Comparison of ENCODE assay signal across 14 mouse cellular contexts in the genomic region with DNA sequence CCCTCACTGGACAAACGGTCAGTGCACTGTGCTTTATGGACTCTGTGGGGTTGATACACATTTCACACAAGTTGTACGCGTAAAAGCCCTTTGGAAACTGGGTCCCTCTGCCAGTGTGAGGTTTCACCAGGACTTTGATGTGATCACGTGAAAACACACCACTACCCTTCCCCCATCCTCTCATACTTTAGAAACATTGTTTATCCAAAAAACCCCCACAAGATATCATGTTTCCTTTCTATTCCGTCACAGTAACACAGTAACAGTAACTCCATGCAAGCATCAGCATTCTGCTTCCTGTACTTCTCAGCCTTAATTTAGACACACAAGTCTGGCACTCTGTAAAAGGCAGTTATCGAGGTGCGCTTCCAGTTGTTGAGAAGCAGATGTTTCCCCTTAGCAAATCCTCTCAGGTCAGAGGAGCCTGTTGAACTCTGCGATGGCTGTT. TPM values are rescaled to one million over a fixed set of nuclear protein-coding genes. Genes with fewer than 3 reads are reported as not detected.
DNase-seq lines count a peak whose midpoint lies in the region; ATAC-seq and TF ChIP-seq lines count a peak whose summit lies in the region.
"Had no signal": no experiment of that assay in that cellular context is flagged by ENCODE, and none has a peak within 500 bp of the region (broad histone marks: within the 10 kb centered on the region; RNA-seq: fewer than 3 reads in every experiment).

No protein-coding gene starts in this region.

- no peak overlapping the region for H3K9ac ChIP-seq in heart, postnatal 0 days (replicated peaks; ENCODE audit: low read depth, low read length)
- H3K9ac ChIP-seq in CH12.LX (ENCODE audit: insufficient read depth, low read depth) = peak overlapping the region; percentile 47
- no peak overlapping the region for H3K9ac ChIP-seq in forebrain, embryonic 16.5 days (replicated peaks; ENCODE audit: low read depth, low read length)
- H3K9ac ChIP-seq: liver, embryonic 14.5 days had no signal

- DNase-seq in heart, postnatal 0 days (ENCODE audit: low spot score) = no peak
- DNase-seq in heart, postnatal 4 days = no peak
- DNase-seq in CH12.LX (ENCODE audit: extremely low read depth) (no peak), MN1 (ENCODE audit: low spot score) (no peak)
- DNase-seq in kidney, adult 8-10 months = peak; percentile 45 to 65
- DNase-seq: adrenal gland, postnatal 10 days; gastrocnemius, postnatal 10 days; spleen, adult 18-20 months had no signal

- no peak for TF ChIP-seq EP300 in heart, postnatal 0 days (IDR thresholded peaks at IDR 0.05; ENCODE audit: low read depth)
- TF ChIP-seq EP300 in CH12.LX (IDR thresholded peaks at IDR 0.05; ENCODE audit: low read length) = no peak

- no peaks in the 10 kb centered on the region for H3K36me3 ChIP-seq in heart, postnatal 0 days (replicated peaks; ENCODE audit: control insufficient read depth, insufficient read depth, low read length)
- H3K36me3 ChIP-seq in CH12.LX (replicated peaks in 1 of 2; ENCODE audit: control insufficient read depth in 1 of 2, insufficient read depth in 1 of 2, low read length in 1 of 2) = peaks cover 13 to 35% of the 10 kb centered on the region in 2 experiments
- H3K36me3 ChIP-seq in forebrain, embryonic 16.5 days (ENCODE audit: control insufficient read depth, insufficient read depth) = no peaks in the 10 kb centered on the region

- H3K27ac ChIP-seq in heart, postnatal 0 days (ENCODE audit: low read depth) = peak overlapping the region; percentile 47; the same call in 1 of the 2 replicates
- peak overlapping the region; percentile 98 for H3K27ac ChIP-seq in CH12.LX (ENCODE audit: insufficient read depth, low read depth)
- H3K27ac ChIP-seq in forebrain, embryonic 16.5 days (ENCODE audit: low read length) = no peak overlapping the region
- H3K27ac ChIP-seq: hindbrain, postnatal 0 days; liver, embryonic 14.5 days had no signal

- dilution Hi-C loops in CH12.LX (cut with MboI; ENCODE audit: extremely low pct_ligation_motif_present, extremely low pct_unique_long_range_greater_than_20kb, low sequenced_read_pairs) = no loop called here

- TF ChIP-seq RAD21 in CH12.LX (IDR thresholded peaks at IDR 0.05; ENCODE audit: low read depth, low read length) = no peak

- H3K4me1 ChIP-seq in heart, postnatal 0 days (ENCODE audit: control insufficient read depth, insufficient read depth) = no peaks in the 10 kb centered on the region
- peaks cover 29 to 77% of the 10 kb centered on the region in 2 experiments for H3K4me1 ChIP-seq in CH12.LX (ENCODE audit: control insufficient read depth in 1 of 2, insufficient read depth in 2 of 2)
- H3K4me1 ChIP-seq in forebrain, embryonic 16.5 days (replicated peaks; ENCODE audit: control insufficient read depth, insufficient read depth, low read length) = no peaks in the 10 kb centered on the region

- no peaks in the 10 kb centered on the region for H3K27me3 ChIP-seq in heart, postnatal 0 days (ENCODE audit: control insufficient read depth, insufficient read depth, low read length)
- no peaks in the 10 kb centered on the region for H3K27me3 ChIP-seq in CH12.LX (replicated peaks)
- no peaks in the 10 kb centered on the region for H3K27me3 ChIP-seq in forebrain, embryonic 16.5 days (replicated peaks; ENCODE audit: control insufficient read depth, insufficient read depth, low read length)

- peaks cover 53% of the 10 kb centered on the region for H3K79me2 ChIP-seq in CH12.LX (replicated peaks; ENCODE audit: control insufficient read depth, extremely low read depth, insufficient read depth, poor library complexity, severe bottlenecking)

- 57% methylated on average over 8 of the region's 8 CpGs for WGBS in heart, postnatal 0 days
- 88% methylated on average over 8 of the region's 8 CpGs for WGBS in forebrain, embryonic 16.5 days

- H3K4me2 ChIP-seq in heart, postnatal 0 days (ENCODE audit: low read depth, low read length) = no peak overlapping the region
- H3K4me2 ChIP-seq in CH12.LX (ENCODE audit: insufficient read depth, low read depth, poor library complexity, severe bottlenecking) = peak overlapping the region; percentile 80
- H3K4me2 ChIP-seq in forebrain, embryonic 16.5 days (ENCODE audit: low read length) = no peak overlapping the region

- ATAC-seq in heart, postnatal 0 days (ENCODE audit: insufficient read depth, low read depth) = no peak
- 0 out of 2 replicates have a peak, but pooled peaks have one; percentile 1 for ATAC-seq in neutrophil, adult 5-6 weeks (ENCODE audit: extremely low read depth, insufficient number of reproducible peaks, low FRiP score, poor library complexity, severe bottlenecking)
- no peak for ATAC-seq in erythroblast, adult 5-6 weeks (replicated peaks; ENCODE audit: low FRiP score, poor library complexity, severe bottlenecking)
- ATAC-seq in forebrain, embryonic 16.5 days = no peak
- ATAC-seq: hindbrain, postnatal 0 days had no signal

- in situ Hi-C loops in CH12.LX (cut with MboI; ENCODE audit: low pct_ligation_motif_present, low pct_unique_long_range_greater_than_20kb, low sequenced_read_pairs) = no loop called here

- no peak for TF ChIP-seq POLR2A in CH12.LX (IDR thresholded peaks at IDR 0.05; ENCODE audit: low read depth, low read length)

- no peak for TF ChIP-seq CTCF in heart, postnatal 0 days (IDR thresholded peaks at IDR 0.05; ENCODE audit: low read depth)
- no peak for TF ChIP-seq CTCF in CH12.LX (conservative IDR thresholded peaks at IDR 0.05 in 1 of 2, IDR thresholded peaks at IDR 0.05 in 1 of 2; ENCODE audit: low read depth in 2 of 2, low read length in 2 of 2)

- H3K4me3 ChIP-seq in heart, postnatal 0 days (ENCODE audit: low read depth, low read length) = no peak overlapping the region
- H3K4me3 ChIP-seq in CH12.LX (replicated peaks in 1 of 3; ENCODE audit: low read depth in 2 of 3, low read length in 2 of 3, poor library complexity in 1 of 3) = peak overlapping the region in 1 of 3 experiments; percentile 6
- H3K4me3 ChIP-seq in forebrain, embryonic 16.5 days (replicated peaks; ENCODE audit: low read length) = no peak overlapping the region

- no peaks in the 10 kb centered on the region for H3K9me3 ChIP-seq in heart, postnatal 0 days (replicated peaks; ENCODE audit: control insufficient read depth, low read length)
- H3K9me3 ChIP-seq in CH12.LX (replicated peaks; ENCODE audit: low read length) = peaks cover 1% of the 10 kb centered on the region
- no peaks in the 10 kb centered on the region for H3K9me3 ChIP-seq in forebrain, embryonic 16.5 days (ENCODE audit: control insufficient read depth, low read length)

TF ChIP-seq in CH12.LX, 34 proteins besides CTCF, POLR2A, EP300 and RAD21 (continues in another document):
- TF ChIP-seq POLR2AphosphoS2 (IDR thresholded peaks at IDR 0.05; ENCODE audit: low read depth, low read length) (no peak), SMC3 (IDR thresholded peaks at IDR 0.05; ENCODE audit: low read depth, low read length) (no peak), MAFK (IDR thresholded peaks at IDR 0.05; ENCODE audit: insufficient replicate concordance, low read length) (no peak), SIN3A (IDR thresholded peaks at IDR 0.05; ENCODE audit: low read length) (no peak), ELF1 (IDR thresholded peaks at IDR 0.05; ENCODE audit: low read depth, low read length) (peak; percentile 5; the same call in 1 of the 2 replicates), BHLHE40 (IDR thresholded peaks at IDR 0.05; ENCODE audit: low read depth, low read length) (peak; percentile 95), ZMIZ1 (IDR thresholded peaks at IDR 0.05; ENCODE audit: low read depth, low read length) (no peak), RCOR1 (conservative IDR thresholded peaks at IDR 0.05; ENCODE audit: low read depth, low read length) (no peak), E2F4 (IDR thresholded peaks at IDR 0.05; ENCODE audit: insufficient replicate concordance, low read depth, low read length) (no peak), USF2 (conservative IDR thresholded peaks at IDR 0.05; ENCODE audit: low read depth, low read length) (no peak), NELFE (IDR thresholded peaks at IDR 0.05; ENCODE audit: low read depth, low read length) (no peak), UBTF (IDR thresholded peaks at IDR 0.05; ENCODE audit: low read depth, low read length) (no peak), ZKSCAN1 (IDR thresholded peaks at IDR 0.05; ENCODE audit: borderline replicate concordance, low read depth, low read length) (no peak), MEF2A (IDR thresholded peaks at IDR 0.05; ENCODE audit: borderline replicate concordance, low read depth, low read length) (peak; percentile 31; the same call in 1 of the 2 replicates), ZC3H11A (IDR thresholded peaks at IDR 0.05; ENCODE audit: low read depth, low read length) (no peak), PAX5 (IDR thresholded peaks at IDR 0.05; ENCODE audit: low read length) (no peak), ETS1 (conservative IDR thresholded peaks at IDR 0.05; ENCODE audit: low read depth, low read length) (peak; percentile 73), CHD1 (IDR thresholded peaks at IDR 0.05; ENCODE audit: low read depth, low read length) (peak; percentile 75; the same call in 1 of the 2 replicates)

RNA-seq across cellular contexts. Expression of gene Fam169b, which starts 12.2 kb away (rescaled TPM):
- 0.08 and 1.7 TPM in 2 replicates for total RNA-seq in heart, postnatal 0 days (2014; rRNA removed; ENCODE audit: low replicate concordance)
- 0.12 and 0.18 TPM in 2 replicates for polyA plus RNA-seq in heart, postnatal 0 days (2015; fragmentation: Nextera tagmentation; extraction: Ambion mirVana)
- total RNA-seq in heart, postnatal 4 days (2021) = under 1 TPM in 1 of 2 experiments, not detected in 1; 0.24 TPM
- 13.6 and 17.0 TPM in 2 replicates for total RNA-seq in CH12.LX (2012; rRNA removed)
- 15.2 and 15.9 TPM in 2 replicates for total RNA-seq in CH12.LX (2014; rRNA removed)
- polyA plus RNA-seq in CH12.LX (2012; ENCODE audit: insufficient read length, low read depth) = 16.2 and 17.3 TPM in 2 replicates
- 50.5 and 52.1 TPM in 2 replicates for total RNA-seq in neutrophil, adult 5-6 weeks (2017)
- not detected in 2 replicates for total RNA-seq in erythroblast, adult 5-6 weeks (2015; ENCODE audit: low replicate concordance)
- 0.60 TPM in 1 of 2 replicates, not detected in the other for total RNA-seq in erythroblast, adult 5-6 weeks (2017; ENCODE audit: low replicate concordance)
- 0.20 TPM in 1 of 2 replicates, not detected in the other for polyA plus RNA-seq in forebrain, embryonic 16.5 days (2015; fragmentation: Nextera tagmentation; extraction: Ambion mirVana)

RNA-seq across cellular contexts. Expression of gene Pgpep1l, which starts 21.8 kb away (rescaled TPM):
- 1.2 TPM in 1 of 2 replicates, not detected in the other for total RNA-seq in heart, postnatal 0 days (2014; rRNA removed; ENCODE audit: low replicate concordance)
- polyA plus RNA-seq in heart, postnatal 0 days (2015; fragmentation: Nextera tagmentation; extraction: Ambion mirVana) = 0.18 TPM in 1 of 2 replicates, not detected in the other
- not detected for total RNA-seq in heart, postnatal 4 days (2021)
- total RNA-seq in CH12.LX (2012; rRNA removed) (not detected in 2 replicates), CH12.LX (2014; rRNA removed) (not detected in 2 replicates)
- polyA plus RNA-seq in CH12.LX (2012; ENCODE audit: insufficient read length, low read depth) = not detected in 2 replicates
- 1.6 TPM in 1 of 2 replicates, not detected in the other for total RNA-seq in neutrophil, adult 5-6 weeks (2017)
- total RNA-seq in erythroblast, adult 5-6 weeks (2015; ENCODE audit: low replicate concordance) = not detected in 2 replicates
- not detected in 2 replicates for total RNA-seq in erythroblast, adult 5-6 weeks (2017; ENCODE audit: low replicate concordance)
- not detected in 2 replicates for polyA plus RNA-seq in forebrain, embryonic 16.5 days (2015; fragmentation: Nextera tagmentation; extraction: Ambion mirVana)
- polyA plus RNA-seq: hindbrain, postnatal 0 days; liver, embryonic 14.5 days; neural tube, embryonic 11.5 days had no signal

Comparison
In these comparisons a context has a peak if more than half of its experiments do, and no peak if none do; other contexts are left out.
1. DNase-seq: peak in kidney, adult 8-10 months (2 of 2); none in heart, postnatal 0 days (single experiment), heart, postnatal 4 days (single experiment), CH12.LX (single experiment) and MN1 (single experiment).